Mouse (Mus musculus): ENCODE data around the gene Scgb2b20. TPM values are rescaled to one million over a fixed set of nuclear protein-coding genes. Genes with fewer than 3 reads are reported as not detected.
"Not testable (repeated sequence)": the region's sequence is repeated elsewhere in the genome, so short reads cannot be mapped to it uniquely, and the experiment has no call there.

Scgb2b20 gene
- polyA plus RNA-seq (2012; rRNA removed) = not detected in 2 replicates

- not testable (repeated sequence) for H3K27me3 ChIP-seq (ENCODE audit: control insufficient read depth, insufficient read depth, low read length); H3K4me1 ChIP-seq (replicated peaks; ENCODE audit: control insufficient read depth, insufficient read depth, low read length); H3K4me3 ChIP-seq (ENCODE audit: control insufficient read depth, insufficient read depth, low read length); H3K36me3 ChIP-seq (ENCODE audit: control insufficient read depth, insufficient read depth, low read length); H3K27ac ChIP-seq (ENCODE audit: control insufficient read depth, insufficient read depth, low read length); DNase-seq
- 91% methylated on average over 2 of the region's 2 CpGs for WGBS
Measured at GRCm38 (mm10) chr7:33366222-33366621, at the start of gene Scgb2b20. Scgb2b20 (minus strand) TSS chr7:33366322.

- WGBS = 55% methylated on average over 1 of the region's 1 CpGs
- not testable (repeated sequence) for H3K4me3 ChIP-seq (ENCODE audit: control insufficient read depth, insufficient read depth, low read length); H3K4me1 ChIP-seq (replicated peaks; ENCODE audit: control insufficient read depth, insufficient read depth, low read length); H3K36me3 ChIP-seq (ENCODE audit: control insufficient read depth, insufficient read depth, low read length); H3K27ac ChIP-seq (ENCODE audit: control insufficient read depth, insufficient read depth, low read length); DNase-seq; H3K27me3 ChIP-seq (ENCODE audit: control insufficient read depth, insufficient read depth, low read length)
Measured at GRCm38 (mm10) chr7:33409681-33410080, 43.6 kb upstream of the Scgb2b20 start.

GRCm38 (mm10) chr7:33401650-33402049 lies 35.5 kb upstream of the Scgb2b20 start:
- TF ChIP-seq POLR2A (IDR thresholded peaks at IDR 0.05; ENCODE audit: control insufficient read depth, extremely low read depth, insufficient read depth, low read length, poor library complexity) (no peak), CTCF (IDR thresholded peaks at IDR 0.05; ENCODE audit: borderline replicate concordance, control insufficient read depth, extremely low read depth, insufficient read depth, low read length, poor library complexity) (no peak)
- Histone ChIP-seq H3K4me1 (replicated peaks; ENCODE audit: control insufficient read depth, insufficient read depth, low read length) (no peaks in the 10 kb centered on the region), H3K27me3 (ENCODE audit: control insufficient read depth, insufficient read depth, low read length) (no peaks in the 10 kb centered on the region), H3K36me3 (ENCODE audit: control insufficient read depth, insufficient read depth, low read length) (no peaks in the 10 kb centered on the region), H3K27ac (ENCODE audit: control insufficient read depth, insufficient read depth, low read length) (no peak overlapping the region), H3K4me3 (ENCODE audit: control insufficient read depth, insufficient read depth, low read length) (no peak overlapping the region)
- DNase-seq = no peak
- WGBS = 76% methylated on average over 1 of the region's 1 CpGs

GRCm38 (mm10) chr7:33399749-33400148 lies 33.6 kb upstream of the Scgb2b20 start:
- H3K4me3 ChIP-seq (ENCODE audit: control insufficient read depth, insufficient read depth, low read length); H3K4me1 ChIP-seq (replicated peaks; ENCODE audit: control insufficient read depth, insufficient read depth, low read length); DNase-seq; H3K27me3 ChIP-seq (ENCODE audit: control insufficient read depth, insufficient read depth, low read length); H3K27ac ChIP-seq (ENCODE audit: control insufficient read depth, insufficient read depth, low read length); H3K36me3 ChIP-seq (ENCODE audit: control insufficient read depth, insufficient read depth, low read length): not testable (repeated sequence)

GRCm38 (mm10) chr7:33372934-33373333 lies 6.8 kb upstream of the Scgb2b20 start, which contains the start of gene Scgb1b20:
Scgb1b20 (plus strand) TSS chr7:33373234.
- not testable (repeated sequence) for H3K27ac ChIP-seq (ENCODE audit: control insufficient read depth, insufficient read depth, low read length)

More at GRCm38 (mm10) chr7:33372934-33373333, 6.8 kb upstream of the Scgb2b20 start, which contains the start of gene Scgb1b20:
- H3K27me3 ChIP-seq (ENCODE audit: control insufficient read depth, insufficient read depth, low read length); DNase-seq; H3K4me1 ChIP-seq (replicated peaks; ENCODE audit: control insufficient read depth, insufficient read depth, low read length); H3K36me3 ChIP-seq (ENCODE audit: control insufficient read depth, insufficient read depth, low read length); H3K4me3 ChIP-seq (ENCODE audit: control insufficient read depth, insufficient read depth, low read length): not testable (repeated sequence)
- WGBS = 78% methylated on average over 4 of the region's 4 CpGs

Other genes starting within 250 kb of the Scgb2b20 start
- gene Scgb2b18, start 192.5 kb downstream of the Scgb2b20 start, polyA plus RNA-seq (2012; rRNA removed) = not detected in 2 replicates
- gene Scgb1b18, start 180.8 kb downstream of the Scgb2b20 start, polyA plus RNA-seq (2012; rRNA removed) = not detected in 2 replicates
- not detected in 2 replicates for gene Scgb2b19, start 86.0 kb downstream of the Scgb2b20 start, polyA plus RNA-seq (2012; rRNA removed)
- gene Scgb1b19, start 79.0 kb downstream of the Scgb2b20 start, polyA plus RNA-seq (2012; rRNA removed) = not detected in 2 replicates
- gene Scgb1b20, start 6.9 kb upstream of the Scgb2b20 start, polyA plus RNA-seq (2012; rRNA removed) = not detected in 2 replicates
- not detected in 2 replicates for gene Scgb2b21, start 154.1 kb upstream of the Scgb2b20 start, polyA plus RNA-seq (2012; rRNA removed)

Measured in thymus, adult 2 months (tissue).